Mouse (Mus musculus) forebrain, embryonic 10.5 days (tissue): Measurements from ENCODE around the gene Slc12a8. TPM values are rescaled to one million over a fixed set of nuclear protein-coding genes. Genes with fewer than 3 reads are reported as not detected.

Source experiments
- DNase-seq: peaks from one replicate; pipeline ENCODE4 v3.0.0-alpha.2; 2017; ENCODE audit warnings: low spot score; ENCODE audit errors: extremely low spot score
- H3K27ac ChIP-seq: fragments of 300-500 bp; sonication (generic); 2 replicates; pipeline ENCODE4 v1.5.1; 2016; ENCODE audit warnings: mild to moderate bottlenecking
- H3K27me3 ChIP-seq: fragments of 300-500 bp; sonication (generic); 2 replicates; pipeline ENCODE4 v1.6.1; 2016; ENCODE audit warnings: mild to moderate bottlenecking; ENCODE audit not compliant: poor library complexity, severe bottlenecking
- H3K36me3 ChIP-seq: fragments of 300-500 bp; sonication (generic); replicated peaks from 2 replicates; pipeline ENCODE4 v1.6.1; 2016; ENCODE audit warnings: mild to moderate bottlenecking, moderate library complexity
- H3K4me1 ChIP-seq: fragments of 300-500 bp; sonication (generic); 2 replicates; pipeline ENCODE4 v1.6.1; 2016
- H3K4me3 ChIP-seq: fragments of 300-500 bp; sonication (generic); 2 replicates; pipeline ENCODE4 v1.5.1; 2016; ENCODE audit warnings: mild to moderate bottlenecking, moderate library complexity
- H3K9me3 ChIP-seq: fragments of 300-500 bp; sonication (generic); 2 replicates; pipeline ENCODE4 v1.6.1; 2016; ENCODE audit warnings: mild to moderate bottlenecking, moderate library complexity
- WGBS: fragments of 180-500 bp; shearing (Covaris S2); methylation state at CpG from one replicate; pipeline ENCODE4 v1.1.7; 2016; 5-methylcytosine and 5-hydroxymethylcytosine counted together
- polyA plus RNA-seq: library from polyadenylated mRNA; unstranded; fragments of >200 nt; fragmentation: Nextera tagmentation; extraction: Ambion mirVana; gene quantifications from 2 replicates; pipeline ENCODE4 v1.2.1, GENCODE M21; 2016

The Slc12a8 gene
- polyA plus RNA-seq, 1 experiment from 2014 or later, result 1.1 TPM

- no peak for DNase-seq
- WGBS, result 90% methylated on average over 5 of the region's 5 CpGs
Observed at GRCm38 (mm10) chr16:33659521-33659920, 142.4 kb downstream of the Slc12a8 start.

GRCm38 (mm10) chr16:33660125-33660524 is 143.0 kb downstream of the Slc12a8 start:
- Histone ChIP-seq H3K36me3 (no peaks in the 10 kb centered on the region), H3K4me1 (peaks cover 4% of the 10 kb centered on the region; the same call in 1 of the 2 replicates), H3K27ac (no peak overlapping the region), H3K9me3 (no peaks in the 10 kb centered on the region), H3K4me3 (no peak overlapping the region), H3K27me3 (no peaks in the 10 kb centered on the region)
- DNase-seq, result no peak
- 72% methylated on average over 5 of the region's 5 CpGs for WGBS

More at GRCm38 (mm10) chr16:33659521-33659920, 142.4 kb downstream of the Slc12a8 start:
- H3K36me3 ChIP-seq, result no peaks in the 10 kb centered on the region
- no peak overlapping the region for H3K27ac ChIP-seq
- H3K27me3 ChIP-seq, result no peaks in the 10 kb centered on the region
- no peak overlapping the region for H3K4me3 ChIP-seq
- peaks cover 4% of the 10 kb centered on the region; the same call in 1 of the 2 replicates for H3K4me1 ChIP-seq
- no peaks in the 10 kb centered on the region for H3K9me3 ChIP-seq

GRCm38 (mm10) chr16:33662841-33663240 is 145.7 kb downstream of the Slc12a8 start:
- no peak overlapping the region for H3K4me3 ChIP-seq
- no peaks in the 10 kb centered on the region for H3K9me3 ChIP-seq
- no peaks in the 10 kb centered on the region for H3K27me3 ChIP-seq
- no peaks in the 10 kb centered on the region for H3K36me3 ChIP-seq
- no peak for DNase-seq
- H3K27ac ChIP-seq, result no peak overlapping the region
- peaks cover 4% of the 10 kb centered on the region; the same call in 1 of the 2 replicates for H3K4me1 ChIP-seq
- WGBS, result 96% methylated on average over 10 of the region's 10 CpGs

- no peaks in the 10 kb centered on the region for H3K36me3 ChIP-seq
- H3K27me3 ChIP-seq, result no peaks in the 10 kb centered on the region
- no peak overlapping the region for H3K27ac ChIP-seq
- no peak for DNase-seq
- H3K4me1 ChIP-seq, result no peaks in the 10 kb centered on the region
- H3K4me3 ChIP-seq, result no peak overlapping the region
- no peaks in the 10 kb centered on the region for H3K9me3 ChIP-seq
- WGBS, result 90% methylated on average over 6 of the region's 6 CpGs
Observed at GRCm38 (mm10) chr16:33666226-33666625, 149.1 kb downstream of the Slc12a8 start.

GRCm38 (mm10) chr16:33666985-33667538 is 149.9 kb downstream of the Slc12a8 start:
- WGBS, result 90% methylated on average over 4 of the region's 4 CpGs

GRCm38 (mm10) chr16:33668448-33668847 is 151.3 kb downstream of the Slc12a8 start:
- 92% methylated on average over 2 of the region's 2 CpGs for WGBS
- Histone ChIP-seq H3K36me3 (no peaks in the 10 kb centered on the region), H3K27me3 (no peaks in the 10 kb centered on the region), H3K27ac (no peak overlapping the region), H3K4me1 (0 out of 2 replicates have a peak, but pooled peaks cover under 1% of the 10 kb centered on the region), H3K9me3 (no peaks in the 10 kb centered on the region), H3K4me3 (no peak overlapping the region)
- no peak for DNase-seq

More at GRCm38 (mm10) chr16:33666985-33667538, 149.9 kb downstream of the Slc12a8 start:
- H3K4me3 ChIP-seq, result no peak overlapping the region
- no peak overlapping the region for H3K27ac ChIP-seq
- H3K9me3 ChIP-seq, result no peaks in the 10 kb centered on the region
- H3K4me1 ChIP-seq, result no peaks in the 10 kb centered on the region
- H3K36me3 ChIP-seq, result no peaks in the 10 kb centered on the region
- H3K27me3 ChIP-seq, result no peaks in the 10 kb centered on the region
- DNase-seq, result no peak

GRCm38 (mm10) chr16:33669072-33669471 is 151.9 kb downstream of the Slc12a8 start:
- H3K36me3 ChIP-seq, result no peaks in the 10 kb centered on the region
- H3K4me3 ChIP-seq, result no peak overlapping the region
- no peaks in the 10 kb centered on the region for H3K9me3 ChIP-seq
- 92% methylated on average over 1 of the region's 1 CpGs for WGBS
- no peak overlapping the region for H3K27ac ChIP-seq
- no peak for DNase-seq
- H3K4me1 ChIP-seq, result 0 out of 2 replicates have a peak, but pooled peaks cover 4% of the 10 kb centered on the region
- H3K27me3 ChIP-seq, result no peaks in the 10 kb centered on the region

GRCm38 (mm10) chr16:33670340-33670739 is 153.2 kb downstream of the Slc12a8 start:
- H3K36me3 ChIP-seq, result no peaks in the 10 kb centered on the region
- no peaks in the 10 kb centered on the region for H3K27me3 ChIP-seq
- H3K9me3 ChIP-seq, result no peaks in the 10 kb centered on the region
- H3K4me3 ChIP-seq, result no peak overlapping the region
- no peak for DNase-seq
- peak overlapping the region; percentile 58 for H3K27ac ChIP-seq
- 0 out of 2 replicates have a peak, but pooled peaks cover 4% of the 10 kb centered on the region for H3K4me1 ChIP-seq
- WGBS, result 82% methylated on average over 3 of the region's 3 CpGs

- H3K4me3 ChIP-seq, result no peak overlapping the region
- peak overlapping the region; percentile 58 for H3K27ac ChIP-seq
- H3K36me3 ChIP-seq, result no peaks in the 10 kb centered on the region
- no peak for DNase-seq
- H3K9me3 ChIP-seq, result no peaks in the 10 kb centered on the region
- H3K4me1 ChIP-seq, result 0 out of 2 replicates have a peak, but pooled peaks cover 4% of the 10 kb centered on the region
- WGBS, result 91% methylated on average over 2 of the region's 2 CpGs
- H3K27me3 ChIP-seq, result no peaks in the 10 kb centered on the region
Observed at GRCm38 (mm10) chr16:33670933-33671332, 153.8 kb downstream of the Slc12a8 start.

- Histone ChIP-seq H3K27me3 (no peaks in the 10 kb centered on the region), H3K9me3 (no peaks in the 10 kb centered on the region), H3K4me1 (peaks cover 16% of the 10 kb centered on the region), H3K4me3 (no peak overlapping the region), H3K36me3 (no peaks in the 10 kb centered on the region), H3K27ac (no peak overlapping the region)
- WGBS, result 93% methylated on average over 3 of the region's 4 CpGs
- no peak for DNase-seq
Observed at GRCm38 (mm10) chr16:33672188-33672587, 155.1 kb downstream of the Slc12a8 start.

GRCm38 (mm10) chr16:33672643-33673042 is 155.5 kb downstream of the Slc12a8 start:
- H3K27me3 ChIP-seq, result no peaks in the 10 kb centered on the region
- no peak for DNase-seq
- no peaks in the 10 kb centered on the region for H3K9me3 ChIP-seq
- WGBS, result 94% methylated on average over 4 of the region's 4 CpGs
- no peaks in the 10 kb centered on the region for H3K36me3 ChIP-seq
- peaks cover 17% of the 10 kb centered on the region for H3K4me1 ChIP-seq
- H3K4me3 ChIP-seq, result no peak overlapping the region
- no peak overlapping the region for H3K27ac ChIP-seq

GRCm38 (mm10) chr16:33673530-33674109 is 156.5 kb downstream of the Slc12a8 start:
- WGBS, result 81% methylated on average over 14 of the region's 14 CpGs
- peak overlapping the region; percentile 33; the same call in 1 of the 2 replicates for H3K27ac ChIP-seq
- DNase-seq, result no peak
- peaks cover 17% of the 10 kb centered on the region for H3K4me1 ChIP-seq
- H3K36me3 ChIP-seq, result no peaks in the 10 kb centered on the region
- no peaks in the 10 kb centered on the region for H3K27me3 ChIP-seq
- H3K4me3 ChIP-seq, result no peak overlapping the region
- no peaks in the 10 kb centered on the region for H3K9me3 ChIP-seq

- Histone ChIP-seq H3K4me1 (peaks cover 20% of the 10 kb centered on the region), H3K36me3 (no peaks in the 10 kb centered on the region), H3K27ac (no peak overlapping the region), H3K4me3 (no peak overlapping the region), H3K9me3 (no peaks in the 10 kb centered on the region), H3K27me3 (no peaks in the 10 kb centered on the region)
- 92% methylated on average over 10 of the region's 10 CpGs for WGBS
- no peak for DNase-seq
Observed at GRCm38 (mm10) chr16:33675151-33675847, 158.2 kb downstream of the Slc12a8 start.
